Mouse (Mus musculus): ENCODE data around the gene Gmpr. TPM values are rescaled to one million over a fixed set of nuclear protein-coding genes. Genes with fewer than 3 reads are reported as not detected.

Gmpr gene
- polyA plus RNA-seq, 1 experiment, result 5.7 TPM

- H3K4me1 ChIP-seq (ENCODE audit: control insufficient read depth, insufficient read depth, low read length), result no peaks in the 10 kb centered on the region
- TF ChIP-seq CTCF (IDR thresholded peaks at IDR 0.05; ENCODE audit: low read depth, low read length) (no peak), POLR2A (IDR thresholded peaks at IDR 0.05; ENCODE audit: borderline replicate concordance, low read depth, low read length) (no peak)
- no peak overlapping the region for H3K4me3 ChIP-seq (ENCODE audit: insufficient read depth, low read length)
- H3K27ac ChIP-seq (ENCODE audit: insufficient read depth, low read depth, low read length), result no peak overlapping the region
Measured at GRCm38 (mm10) chr13:45499906-45500305, 7.3 kb upstream of the Gmpr start.

- Histone ChIP-seq H3K4me3 (ENCODE audit: insufficient read depth, low read length) (no peak overlapping the region), H3K4me1 (ENCODE audit: control insufficient read depth, insufficient read depth, low read length) (no peaks in the 10 kb centered on the region), H3K27ac (ENCODE audit: insufficient read depth, low read depth, low read length) (no peak overlapping the region)
- TF ChIP-seq CTCF (IDR thresholded peaks at IDR 0.05; ENCODE audit: low read depth, low read length) (no peak), POLR2A (IDR thresholded peaks at IDR 0.05; ENCODE audit: borderline replicate concordance, low read depth, low read length) (no peak)
Measured at GRCm38 (mm10) chr13:45502791-45503190, 4.5 kb upstream of the Gmpr start.

- TF ChIP-seq CTCF (IDR thresholded peaks at IDR 0.05; ENCODE audit: low read depth, low read length) (no peak), POLR2A (IDR thresholded peaks at IDR 0.05; ENCODE audit: borderline replicate concordance, low read depth, low read length) (no peak)
- Histone ChIP-seq H3K27ac (ENCODE audit: insufficient read depth, low read depth, low read length) (no peak overlapping the region), H3K4me1 (ENCODE audit: control insufficient read depth, insufficient read depth, low read length) (peaks cover 3% of the 10 kb centered on the region; the same call in 1 of the 2 replicates), H3K4me3 (ENCODE audit: insufficient read depth, low read length) (no peak overlapping the region)
Measured at GRCm38 (mm10) chr13:45505546-45505945, 1.7 kb upstream of the Gmpr start.

GRCm38 (mm10) chr13:45508495-45508894 is 1.3 kb downstream of the Gmpr start:
- Histone ChIP-seq H3K27ac (ENCODE audit: insufficient read depth, low read depth, low read length) (no peak overlapping the region), H3K4me3 (ENCODE audit: insufficient read depth, low read length) (peak overlapping the region; percentile 80), H3K4me1 (ENCODE audit: control insufficient read depth, insufficient read depth, low read length) (peaks cover 22% of the 10 kb centered on the region)
- no peak for TF ChIP-seq POLR2A (IDR thresholded peaks at IDR 0.05; ENCODE audit: borderline replicate concordance, low read depth, low read length)

- no peak for TF ChIP-seq CTCF (IDR thresholded peaks at IDR 0.05; ENCODE audit: low read depth, low read length)
- TF ChIP-seq POLR2A (IDR thresholded peaks at IDR 0.05; ENCODE audit: borderline replicate concordance, low read depth, low read length), result no peak
- Histone ChIP-seq H3K4me1 (ENCODE audit: control insufficient read depth, insufficient read depth, low read length) (peaks cover 24% of the 10 kb centered on the region), H3K27ac (ENCODE audit: insufficient read depth, low read depth, low read length) (no peak overlapping the region), H3K4me3 (ENCODE audit: insufficient read depth, low read length) (no peak overlapping the region)
Measured at GRCm38 (mm10) chr13:45509366-45509765, 2.1 kb downstream of the Gmpr start.

GRCm38 (mm10) chr13:45511706-45512435 is 4.6 kb downstream of the Gmpr start:
- peak overlapping the region; percentile 58 for H3K27ac ChIP-seq (ENCODE audit: insufficient read depth, low read depth, low read length)
- no peak for TF ChIP-seq POLR2A (IDR thresholded peaks at IDR 0.05; ENCODE audit: borderline replicate concordance, low read depth, low read length)
- TF ChIP-seq CTCF (IDR thresholded peaks at IDR 0.05; ENCODE audit: low read depth, low read length), result no peak
- peaks cover 24% of the 10 kb centered on the region for H3K4me1 ChIP-seq (ENCODE audit: control insufficient read depth, insufficient read depth, low read length)
- H3K4me3 ChIP-seq (ENCODE audit: insufficient read depth, low read length), result no peak overlapping the region

GRCm38 (mm10) chr13:45512531-45512930 is 5.3 kb downstream of the Gmpr start:
- Histone ChIP-seq H3K4me1 (ENCODE audit: control insufficient read depth, insufficient read depth, low read length) (peaks cover 24% of the 10 kb centered on the region), H3K27ac (ENCODE audit: insufficient read depth, low read depth, low read length) (peak overlapping the region; percentile 58), H3K4me3 (ENCODE audit: insufficient read depth, low read length) (no peak overlapping the region)
- no peak for TF ChIP-seq POLR2A (IDR thresholded peaks at IDR 0.05; ENCODE audit: borderline replicate concordance, low read depth, low read length)
- TF ChIP-seq CTCF (IDR thresholded peaks at IDR 0.05; ENCODE audit: low read depth, low read length), result no peak

GRCm38 (mm10) chr13:45513009-45513984 is 6.1 kb downstream of the Gmpr start:
- no peak overlapping the region for H3K4me3 ChIP-seq (ENCODE audit: insufficient read depth, low read length)
- H3K4me1 ChIP-seq (ENCODE audit: control insufficient read depth, insufficient read depth, low read length), result peaks cover 24% of the 10 kb centered on the region
- peak overlapping the region; percentile 27; the same call in 1 of the 2 replicates for H3K27ac ChIP-seq (ENCODE audit: insufficient read depth, low read depth, low read length)
- no peak for TF ChIP-seq POLR2A (IDR thresholded peaks at IDR 0.05; ENCODE audit: borderline replicate concordance, low read depth, low read length)
- no peak for TF ChIP-seq CTCF (IDR thresholded peaks at IDR 0.05; ENCODE audit: low read depth, low read length)

- H3K27ac ChIP-seq (ENCODE audit: insufficient read depth, low read depth, low read length), result no peak overlapping the region
- no peak overlapping the region for H3K4me3 ChIP-seq (ENCODE audit: insufficient read depth, low read length)
- H3K4me1 ChIP-seq (ENCODE audit: control insufficient read depth, insufficient read depth, low read length), result peaks cover 24% of the 10 kb centered on the region
- TF ChIP-seq CTCF (IDR thresholded peaks at IDR 0.05; ENCODE audit: low read depth, low read length) (no peak), POLR2A (IDR thresholded peaks at IDR 0.05; ENCODE audit: borderline replicate concordance, low read depth, low read length) (no peak)
Measured at GRCm38 (mm10) chr13:45514115-45514514, 6.9 kb downstream of the Gmpr start.
